Mouse (Mus musculus): ENCODE results near the gene Ppp3ca. TPM values are rescaled to one million over a fixed set of nuclear protein-coding genes. Genes with fewer than 3 reads are reported as not detected.

The Ppp3ca gene
- total RNA-seq, 1 experiment from 2014 or later: 46.9 TPM

- no peak for DNase-seq
These were observed 192.3 kb downstream of the Ppp3ca start for GRCm38 (mm10) chr3:136862051-136862837.

GRCm38 (mm10) chr3:136863127-136863526 lies 193.2 kb downstream of the Ppp3ca start:
- DNase-seq: no peak

- DNase-seq: no peak
These were observed 194.4 kb downstream of the Ppp3ca start for GRCm38 (mm10) chr3:136864306-136864705.

- DNase-seq: no peak
These were observed 195.4 kb downstream of the Ppp3ca start for GRCm38 (mm10) chr3:136865176-136865859.

GRCm38 (mm10) chr3:136866095-136866494 lies 196.2 kb downstream of the Ppp3ca start:
- DNase-seq: no peak

- DNase-seq: no peak
These were observed 196.6 kb downstream of the Ppp3ca start for GRCm38 (mm10) chr3:136866571-136866970.

- DNase-seq: no peak
These were observed 197.4 kb downstream of the Ppp3ca start for GRCm38 (mm10) chr3:136867366-136867765.

- DNase-seq: peak; percentile 35
These were observed 202.0 kb downstream of the Ppp3ca start for GRCm38 (mm10) chr3:136871772-136872532.

GRCm38 (mm10) chr3:136872533-136873095 lies 202.7 kb downstream of the Ppp3ca start:
- DNase-seq: peak; percentile 28

GRCm38 (mm10) chr3:136873809-136874449 lies 204.0 kb downstream of the Ppp3ca start:
- no peak for DNase-seq

- no peak for DNase-seq
These were observed 204.6 kb downstream of the Ppp3ca start for GRCm38 (mm10) chr3:136874566-136874965.

GRCm38 (mm10) chr3:136887741-136888140 lies 217.8 kb downstream of the Ppp3ca start:
- no peak for DNase-seq

- no peak for DNase-seq
These were observed 222.2 kb downstream of the Ppp3ca start for GRCm38 (mm10) chr3:136892140-136892539.

- DNase-seq: no peak
These were observed 223.9 kb downstream of the Ppp3ca start for GRCm38 (mm10) chr3:136893596-136894402.

- peak; percentile 8 for DNase-seq
These were observed 225.6 kb downstream of the Ppp3ca start for GRCm38 (mm10) chr3:136895498-136895897.

GRCm38 (mm10) chr3:136896276-136896675 lies 226.4 kb downstream of the Ppp3ca start:
- no peak for DNase-seq

- DNase-seq: no peak
These were observed 229.8 kb downstream of the Ppp3ca start for GRCm38 (mm10) chr3:136899744-136900143.

GRCm38 (mm10) chr3:136900986-136901385 lies 231.1 kb downstream of the Ppp3ca start:
- DNase-seq: no peak

- no peak for DNase-seq
These were observed 232.9 kb downstream of the Ppp3ca start for GRCm38 (mm10) chr3:136902776-136903175.

- peak; percentile 49 for DNase-seq
These were observed 235.7 kb downstream of the Ppp3ca start for GRCm38 (mm10) chr3:136905577-136905976.

GRCm38 (mm10) chr3:136909534-136909933 lies 239.6 kb downstream of the Ppp3ca start:
- DNase-seq: no peak
